Mouse (Mus musculus): ENCODE measurements around the gene Elob. TPM values are rescaled to one million over a fixed set of nuclear protein-coding genes. Genes with fewer than 3 reads are reported as not detected.

Gene Elob
- 1,169 and 1,240 TPM in 2 replicates for polyA plus RNA-seq (2015; fragmentation: Nextera tagmentation; extraction: Ambion mirVana)

- Histone ChIP-seq H3K27me3 (peaks cover 27% of the 10 kb centered on the region), H3K9me3 (no peaks in the 10 kb centered on the region), H3K4me3 (peak within 1 kb of the TSS; percentile 87), H3K4me2 (peak within 1 kb of the TSS; percentile 71), H3K36me3 (peaks cover 32% of the 10 kb centered on the region), H3K4me1 (peaks cover 20% of the 10 kb centered on the region), H3K27ac (peak within 1 kb of the TSS; percentile 95), H3K9ac (peak within 1 kb of the TSS; percentile 93)
- WGBS, result under 1% methylated on average over 36 of the region's 42 CpGs
- ATAC-seq (ENCODE audit: insufficient number of reproducible peaks, insufficient read depth, low FRiP score, low TSS enrichment, low read depth), result peak; percentile 91
Measured at GRCm38 (mm10) chr17:23829064-23829619, at the start of gene Elob. TSS of gene Elob (minus strand) at chr17:23829136.

GRCm38 (mm10) chr17:23877166-23877565, 48.2 kb upstream of the Elob start:
- no peaks in the 10 kb centered on the region for H3K36me3 ChIP-seq
- H3K4me2 ChIP-seq, result no peak overlapping the region
- no peak overlapping the region for H3K9ac ChIP-seq
- H3K4me1 ChIP-seq, result no peaks in the 10 kb centered on the region
- no peak overlapping the region for H3K4me3 ChIP-seq
- WGBS, result 61% methylated on average over 2 of the region's 2 CpGs
- no peaks in the 10 kb centered on the region for H3K27me3 ChIP-seq
- no peak for ATAC-seq (ENCODE audit: insufficient number of reproducible peaks, insufficient read depth, low FRiP score, low TSS enrichment, low read depth)
- H3K9me3 ChIP-seq, result no peaks in the 10 kb centered on the region
- H3K27ac ChIP-seq, result no peak overlapping the region

GRCm38 (mm10) chr17:23876741-23877140, 47.8 kb upstream of the Elob start:
- H3K27ac ChIP-seq, result no peak overlapping the region
- ATAC-seq (ENCODE audit: insufficient number of reproducible peaks, insufficient read depth, low FRiP score, low TSS enrichment, low read depth), result 0 out of 2 replicates have a peak, but pooled peaks have one; percentile 44
- H3K4me2 ChIP-seq, result no peak overlapping the region
- no peak overlapping the region for H3K9ac ChIP-seq
- H3K9me3 ChIP-seq, result no peaks in the 10 kb centered on the region
- no peaks in the 10 kb centered on the region for H3K27me3 ChIP-seq
- H3K36me3 ChIP-seq, result no peaks in the 10 kb centered on the region
- no peaks in the 10 kb centered on the region for H3K4me1 ChIP-seq
- 42% methylated on average over 3 of the region's 3 CpGs for WGBS
- H3K4me3 ChIP-seq, result no peak overlapping the region

GRCm38 (mm10) chr17:23873884-23874856, 45.2 kb upstream of the Elob start:
- H3K27ac ChIP-seq, result no peak overlapping the region
- no peaks in the 10 kb centered on the region for H3K9me3 ChIP-seq
- WGBS, result 45% methylated on average over 8 of the region's 8 CpGs
- no peak for ATAC-seq (ENCODE audit: insufficient number of reproducible peaks, insufficient read depth, low FRiP score, low TSS enrichment, low read depth)
- H3K4me1 ChIP-seq, result no peaks in the 10 kb centered on the region
- no peaks in the 10 kb centered on the region for H3K27me3 ChIP-seq
- no peaks in the 10 kb centered on the region for H3K36me3 ChIP-seq
- H3K4me3 ChIP-seq, result no peak overlapping the region
- H3K9ac ChIP-seq, result no peak overlapping the region
- H3K4me2 ChIP-seq, result no peak overlapping the region

DNA sequence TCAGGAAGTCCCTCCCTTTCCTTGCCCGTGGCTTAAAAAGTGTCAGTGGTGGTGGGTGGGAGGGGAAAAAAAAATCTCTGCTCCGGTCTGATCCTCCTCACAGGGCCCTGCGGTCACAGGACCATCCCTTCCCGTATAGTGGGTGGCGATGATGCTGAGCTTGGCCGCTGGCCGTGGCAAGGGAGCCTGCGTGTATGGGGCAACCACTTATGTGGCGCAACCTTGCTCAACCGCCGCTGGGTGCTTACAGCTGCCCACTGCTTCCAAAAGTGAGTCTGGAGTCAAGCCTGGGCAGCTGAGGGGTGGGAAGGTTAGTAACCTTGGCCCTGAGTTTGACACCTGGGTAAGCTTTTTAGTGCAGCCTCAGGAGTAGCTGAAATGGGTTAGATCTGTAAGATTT, 39.6 kb upstream of the Elob start:
- H3K4me3 ChIP-seq, result no peak overlapping the region
- no peaks in the 10 kb centered on the region for H3K4me1 ChIP-seq
- WGBS, result 89% methylated on average over 11 of the region's 11 CpGs
- no peak overlapping the region for H3K4me2 ChIP-seq
- H3K9ac ChIP-seq, result no peak overlapping the region
- H3K36me3 ChIP-seq, result no peaks in the 10 kb centered on the region
- no peak overlapping the region for H3K27ac ChIP-seq
- no peak for ATAC-seq (ENCODE audit: insufficient number of reproducible peaks, insufficient read depth, low FRiP score, low TSS enrichment, low read depth)
- H3K27me3 ChIP-seq, result no peaks in the 10 kb centered on the region
- 0 out of 2 replicates have a peak, but pooled peaks cover 2% of the 10 kb centered on the region for H3K9me3 ChIP-seq

- Histone ChIP-seq H3K4me1 (no peaks in the 10 kb centered on the region), H3K27me3 (no peaks in the 10 kb centered on the region), H3K4me2 (no peak within 1 kb of the TSS), H3K27ac (no peak within 1 kb of the TSS), H3K4me3 (no peak within 1 kb of the TSS), H3K9me3 (0 out of 2 replicates have a peak, but pooled peaks cover 2% of the 10 kb centered on the region), H3K9ac (no peak within 1 kb of the TSS), H3K36me3 (no peaks in the 10 kb centered on the region)
- WGBS, result 83% methylated on average over 15 of the region's 15 CpGs
- ATAC-seq (ENCODE audit: insufficient number of reproducible peaks, insufficient read depth, low FRiP score, low TSS enrichment, low read depth), result no peak
Measured at GRCm38 (mm10) chr17:23867756-23868155, 38.8 kb upstream of the Elob start, which contains the start of gene Prss21. TSS of gene Prss21 (plus strand) at chr17:23868056.

GRCm38 (mm10) chr17:23862926-23863325, 34.0 kb upstream of the Elob start:
- ATAC-seq (ENCODE audit: insufficient number of reproducible peaks, insufficient read depth, low FRiP score, low TSS enrichment, low read depth), result no peak
- no peaks in the 10 kb centered on the region for H3K4me1 ChIP-seq
- no peak overlapping the region for H3K9ac ChIP-seq
- peaks cover 9% of the 10 kb centered on the region; the same call in 1 of the 2 replicates for H3K27me3 ChIP-seq
- 0 out of 2 replicates have a peak, but pooled peaks cover 2% of the 10 kb centered on the region for H3K9me3 ChIP-seq
- no peak overlapping the region for H3K4me2 ChIP-seq
- no peaks in the 10 kb centered on the region for H3K36me3 ChIP-seq
- H3K4me3 ChIP-seq, result no peak overlapping the region
- H3K27ac ChIP-seq, result no peak overlapping the region
- 85% methylated on average over 4 of the region's 4 CpGs for WGBS

- Histone ChIP-seq H3K4me2 (no peak overlapping the region), H3K4me3 (no peak overlapping the region), H3K27ac (no peak overlapping the region), H3K36me3 (no peaks in the 10 kb centered on the region), H3K9ac (no peak overlapping the region), H3K4me1 (no peaks in the 10 kb centered on the region), H3K9me3 (no peaks in the 10 kb centered on the region), H3K27me3 (peaks cover 9% of the 10 kb centered on the region; the same call in 1 of the 2 replicates)
- no peak for ATAC-seq (ENCODE audit: insufficient number of reproducible peaks, insufficient read depth, low FRiP score, low TSS enrichment, low read depth)
- WGBS, result 69% methylated on average over 2 of the region's 2 CpGs
Measured at GRCm38 (mm10) chr17:23857913-23858312, 29.0 kb upstream of the Elob start.

GRCm38 (mm10) chr17:23857193-23857592, 28.3 kb upstream of the Elob start:
- H3K4me3 ChIP-seq, result no peak overlapping the region
- WGBS, result 80% methylated on average over 6 of the region's 6 CpGs
- H3K36me3 ChIP-seq, result no peaks in the 10 kb centered on the region
- no peak for ATAC-seq (ENCODE audit: insufficient number of reproducible peaks, insufficient read depth, low FRiP score, low TSS enrichment, low read depth)
- H3K4me1 ChIP-seq, result no peaks in the 10 kb centered on the region
- H3K27ac ChIP-seq, result no peak overlapping the region
- H3K4me2 ChIP-seq, result no peak overlapping the region
- no peak overlapping the region for H3K9ac ChIP-seq
- H3K9me3 ChIP-seq, result no peaks in the 10 kb centered on the region
- H3K27me3 ChIP-seq, result peaks cover 9% of the 10 kb centered on the region; the same call in 1 of the 2 replicates

GRCm38 (mm10) chr17:23854229-23854765, 25.4 kb upstream of the Elob start:
- no peaks in the 10 kb centered on the region for H3K36me3 ChIP-seq
- H3K27me3 ChIP-seq, result no peaks in the 10 kb centered on the region; the same call in 1 of the 2 replicates
- WGBS, result 84% methylated on average over 10 of the region's 10 CpGs
- no peak overlapping the region for H3K4me3 ChIP-seq
- H3K9ac ChIP-seq, result no peak overlapping the region
- no peak overlapping the region for H3K27ac ChIP-seq
- ATAC-seq (ENCODE audit: insufficient number of reproducible peaks, insufficient read depth, low FRiP score, low TSS enrichment, low read depth), result no peak
- H3K4me1 ChIP-seq, result no peaks in the 10 kb centered on the region
- no peaks in the 10 kb centered on the region for H3K9me3 ChIP-seq
- no peak overlapping the region for H3K4me2 ChIP-seq

GRCm38 (mm10) chr17:23853292-23853691, 24.4 kb upstream of the Elob start:
- WGBS, result 29% methylated on average over 5 of the region's 5 CpGs
- Histone ChIP-seq H3K27me3 (no peaks in the 10 kb centered on the region), H3K4me3 (no peak overlapping the region), H3K9me3 (no peaks in the 10 kb centered on the region), H3K9ac (no peak overlapping the region), H3K27ac (no peak overlapping the region), H3K4me1 (no peaks in the 10 kb centered on the region), H3K4me2 (no peak overlapping the region), H3K36me3 (no peaks in the 10 kb centered on the region)
- no peak for ATAC-seq (ENCODE audit: insufficient number of reproducible peaks, insufficient read depth, low FRiP score, low TSS enrichment, low read depth)
